Comparison of ENCODE assay signal across 8 mouse cellular contexts in the genomic region with DNA sequence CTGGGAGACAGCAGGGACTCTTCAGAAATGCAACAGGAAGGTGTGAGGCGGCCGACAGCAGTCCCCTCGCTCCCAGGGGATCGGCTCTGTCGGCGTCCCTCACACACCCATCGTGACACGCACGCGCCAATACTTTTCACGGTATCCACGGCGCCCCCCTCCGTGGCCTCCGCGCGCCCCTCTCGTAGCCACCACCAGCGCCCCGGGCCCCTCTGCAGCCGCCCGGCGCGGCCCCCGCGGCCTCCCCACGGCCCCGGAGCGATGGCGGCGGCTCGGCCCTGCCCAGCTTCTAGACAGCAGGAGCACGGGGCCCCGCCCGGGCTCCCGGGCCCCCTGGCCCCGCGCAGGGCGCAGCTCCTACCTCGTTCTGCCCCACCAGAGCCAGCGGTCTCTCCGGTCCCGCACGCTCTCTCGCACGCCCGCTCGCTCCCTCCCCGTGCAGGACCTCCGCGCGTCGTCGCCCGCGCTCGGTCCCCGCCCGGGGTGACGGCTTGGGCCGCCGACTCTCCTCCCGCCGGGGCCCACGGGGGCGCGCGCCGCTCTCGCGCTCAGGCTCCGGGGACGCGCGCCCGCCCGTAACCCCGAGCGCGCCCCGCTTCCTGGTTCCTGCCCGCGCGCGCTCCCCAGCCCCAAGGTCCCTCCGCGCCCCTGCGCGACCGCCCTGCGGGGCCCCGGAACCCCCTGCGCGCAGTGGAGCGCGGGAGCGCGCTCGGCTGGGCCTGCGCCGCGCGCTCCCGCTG. TPM values are rescaled to one million over a fixed set of nuclear protein-coding genes. Genes with fewer than 3 reads are reported as not detected.
DNase-seq lines count a peak whose midpoint lies in the region; ATAC-seq lines count a peak whose summit lies in the region.

Gene Stat5b (minus strand): TSS at position 687 of the 740 bp plus-strand sequence.

- ATAC-seq in embryonic facial prominence, embryonic 12.5 days (ENCODE audit: insufficient number of reproducible peaks, insufficient read depth, low FRiP score, low TSS enrichment): peak; percentile 73
- peak; percentile 74 for ATAC-seq in limb, embryonic 13.5 days (ENCODE audit: low FRiP score, low read depth)
- ATAC-seq in midbrain, embryonic 14.5 days (ENCODE audit: low FRiP score, low TSS enrichment): peak; percentile 84

- peaks cover 19% of the 10 kb centered on the region for H3K27me3 ChIP-seq in embryonic facial prominence, embryonic 12.5 days
- H3K27me3 ChIP-seq in limb, embryonic 13.5 days: peaks cover 21% of the 10 kb centered on the region
- peaks cover 10% of the 10 kb centered on the region for H3K27me3 ChIP-seq in midbrain, embryonic 14.5 days (ENCODE audit: control insufficient read depth, insufficient read depth, low read length)

- H3K4me3 ChIP-seq in embryonic facial prominence, embryonic 12.5 days: peak within 1 kb of the TSS; percentile 86
- peak within 1 kb of the TSS; percentile 82 for H3K4me3 ChIP-seq in limb, embryonic 13.5 days
- H3K4me3 ChIP-seq in midbrain, embryonic 14.5 days (replicated peaks; ENCODE audit: low read depth, low read length): peak within 1 kb of the TSS; percentile 95

- DNase-seq in 416B (ENCODE audit: low read depth): peak; percentile 46
- peak; percentile 81 for DNase-seq in adrenal gland, postnatal 25 days
- peak; percentile 82 to 87 for DNase-seq in heart, adult 18-20 months
- DNase-seq in kidney, adult 18-20 months: peak; percentile 85
- peak; percentile 89 for DNase-seq in midbrain, embryonic 14.5 days
- DNase-seq in spleen, postnatal 14 days (ENCODE audit: low spot score in 2 of 2): peak; percentile 64 to 75

- H3K9ac ChIP-seq in embryonic facial prominence, embryonic 12.5 days: peak within 1 kb of the TSS; percentile 88
- peak within 1 kb of the TSS; percentile 96 for H3K9ac ChIP-seq in limb, embryonic 13.5 days
- H3K9ac ChIP-seq in midbrain, embryonic 14.5 days (replicated peaks; ENCODE audit: low read length): peak within 1 kb of the TSS; percentile 94

- WGBS in embryonic facial prominence, embryonic 12.5 days: under 1% methylated on average over 90 of the region's 104 CpGs
- WGBS in limb, embryonic 13.5 days: 1% methylated on average over 69 of the region's 104 CpGs
- WGBS in midbrain, embryonic 14.5 days: 1% methylated on average over 97 of the region's 104 CpGs

- peak within 1 kb of the TSS; percentile 80 for H3K4me2 ChIP-seq in embryonic facial prominence, embryonic 12.5 days (replicated peaks)
- peak within 1 kb of the TSS; percentile 89 for H3K4me2 ChIP-seq in limb, embryonic 13.5 days (replicated peaks)
- H3K4me2 ChIP-seq in midbrain, embryonic 14.5 days (ENCODE audit: low read length): peak within 1 kb of the TSS; percentile 81

- H3K9me3 ChIP-seq in embryonic facial prominence, embryonic 12.5 days: no peaks in the 10 kb centered on the region
- no peaks in the 10 kb centered on the region for H3K9me3 ChIP-seq in limb, embryonic 13.5 days
- H3K9me3 ChIP-seq in midbrain, embryonic 14.5 days (ENCODE audit: control insufficient read depth, low read length): no peaks in the 10 kb centered on the region

- H3K36me3 ChIP-seq in embryonic facial prominence, embryonic 12.5 days: no peaks in the 10 kb centered on the region
- H3K36me3 ChIP-seq in limb, embryonic 13.5 days: no peaks in the 10 kb centered on the region
- H3K36me3 ChIP-seq in midbrain, embryonic 14.5 days (ENCODE audit: control insufficient read depth, insufficient read depth, low read length): no peaks in the 10 kb centered on the region

- peaks cover 21% of the 10 kb centered on the region for H3K4me1 ChIP-seq in embryonic facial prominence, embryonic 12.5 days
- peaks cover 22% of the 10 kb centered on the region for H3K4me1 ChIP-seq in limb, embryonic 13.5 days
- peaks cover 20% of the 10 kb centered on the region for H3K4me1 ChIP-seq in midbrain, embryonic 14.5 days (ENCODE audit: control insufficient read depth, insufficient read depth, low read length)

- peak within 1 kb of the TSS; percentile 81 for H3K27ac ChIP-seq in embryonic facial prominence, embryonic 12.5 days
- peak within 1 kb of the TSS; percentile 80 for H3K27ac ChIP-seq in limb, embryonic 13.5 days
- H3K27ac ChIP-seq in midbrain, embryonic 14.5 days (replicated peaks; ENCODE audit: low read depth, low read length): peak within 1 kb of the TSS; percentile 85

RNA-seq across cellular contexts. Expression of gene Stat5b, which starts in this region (rescaled TPM):
- 89.0 and 123 TPM in 2 replicates for total RNA-seq in adrenal gland, postnatal 25 days (2021)
- polyA plus RNA-seq in embryonic facial prominence, embryonic 12.5 days (2016; fragmentation: Nextera tagmentation; extraction: Ambion mirVana): 22.7 TPM in 2 replicates
- total RNA-seq in heart, adult 18-20 months (2021): 10 to 100 TPM; 55.0 to 60.1 TPM
- 18.9 and 19.8 TPM in 2 replicates for polyA plus RNA-seq in limb, embryonic 13.5 days (2015; fragmentation: Nextera tagmentation; extraction: Ambion mirVana)
- polyA plus RNA-seq in midbrain, embryonic 14.5 days (2014; fragmentation: Nextera tagmentation; extraction: Ambion mirVana): 17.2 and 18.6 TPM in 2 replicates

Comparison
In these comparisons a context has a peak if more than half of its experiments do, and no peak if none do; other contexts are left out.
1. Peak in every context shown above with its lines: DNase-seq, ATAC-seq, H3K4me3 ChIP-seq and H3K27ac ChIP-seq.